Comparison of ENCODE assay signal across 8 mouse cellular contexts in genomic region chr4:135872015-135872414, GRCm38 (mm10). TPM values are rescaled to one million over a fixed set of nuclear protein-coding genes. Genes with fewer than 3 reads are reported as not detected.
DNase-seq lines count a peak whose midpoint lies in the region; ATAC-seq and TF ChIP-seq lines count a peak whose summit lies in the region.
"Had no signal": no experiment of that assay in that cellular context is flagged by ENCODE, and none has a peak within 500 bp of the region (broad histone marks: within the 10 kb centered on the region; RNA-seq: fewer than 3 reads in every experiment).

No protein-coding gene starts in this region.

- peaks cover 59% of the 10 kb centered on the region for H3K4me1 ChIP-seq in megakaryocyte, embryonic 14.5 days
- peaks cover 63% of the 10 kb centered on the region for H3K4me1 ChIP-seq in forebrain, embryonic 13.5 days
- peaks cover 47% of the 10 kb centered on the region for H3K4me1 ChIP-seq in liver, embryonic 11.5 days (replicated peaks; ENCODE audit: control insufficient read depth, insufficient read depth, low read length)
- H3K4me1 ChIP-seq in stomach, postnatal 0 days (replicated peaks; ENCODE audit: control insufficient read depth, insufficient read depth): peaks cover 18% of the 10 kb centered on the region; the same call in 1 of the 2 replicates
- peaks cover 23% of the 10 kb centered on the region for H3K4me1 ChIP-seq in thymus, adult 2 months (replicated peaks; ENCODE audit: control insufficient read depth, insufficient read depth, low read length)

- DNase-seq in liver, embryonic 11.5 days (ENCODE audit: low spot score): no peak
- DNase-seq in stomach, postnatal 0 days (ENCODE audit: low spot score): no peak
- no peak for DNase-seq in thymus, adult 2 months
- no peak for DNase-seq in cerebellum, adult 11 months
- DNase-seq: lung, adult 2 months had no signal

- H3K4me3 ChIP-seq in megakaryocyte, embryonic 14.5 days (replicated peaks): peak overlapping the region; percentile 96
- peak overlapping the region; percentile 79 for H3K4me3 ChIP-seq in forebrain, embryonic 13.5 days
- H3K4me3 ChIP-seq in liver, embryonic 11.5 days (ENCODE audit: low read depth, low read length): peak overlapping the region; percentile 83
- peak overlapping the region; percentile 83 for H3K4me3 ChIP-seq in stomach, postnatal 0 days (ENCODE audit: low read depth, low read length)
- H3K4me3 ChIP-seq in thymus, adult 2 months (ENCODE audit: control insufficient read depth, insufficient read depth, low read length): no peak overlapping the region

- H3K27ac ChIP-seq in forebrain, embryonic 13.5 days: no peak overlapping the region
- peak overlapping the region; percentile 95; the same call in 1 of the 2 replicates for H3K27ac ChIP-seq in liver, embryonic 11.5 days (ENCODE audit: low read depth, low read length)
- no peak overlapping the region for H3K27ac ChIP-seq in stomach, postnatal 0 days (replicated peaks)
- no peak overlapping the region for H3K27ac ChIP-seq in thymus, adult 2 months (ENCODE audit: control insufficient read depth, insufficient read depth, low read length)

- no peak for TF ChIP-seq POLR2A in thymus, adult 2 months (IDR thresholded peaks at IDR 0.05; ENCODE audit: control insufficient read depth, extremely low read depth, insufficient read depth, low read length, poor library complexity)

- TF ChIP-seq CTCF in stomach, postnatal 0 days (IDR thresholded peaks at IDR 0.05; ENCODE audit: low read depth): no peak
- no peak for TF ChIP-seq CTCF in thymus, adult 2 months (IDR thresholded peaks at IDR 0.05; ENCODE audit: borderline replicate concordance, control insufficient read depth, extremely low read depth, insufficient read depth, low read length, poor library complexity)

- no peak for ATAC-seq in megakaryocyte, adult 5-6 weeks (ENCODE audit: poor library complexity, severe bottlenecking)
- ATAC-seq in forebrain, embryonic 13.5 days: no peak
- ATAC-seq in liver, embryonic 11.5 days (replicated peaks; ENCODE audit: low FRiP score): no peak
- no peak for ATAC-seq in stomach, postnatal 0 days (ENCODE audit: low FRiP score, low TSS enrichment)

- WGBS in forebrain, embryonic 13.5 days: 55% methylated on average over 3 of the region's 3 CpGs
- 43% methylated on average over 3 of the region's 3 CpGs for WGBS in liver, embryonic 11.5 days
- WGBS in stomach, postnatal 0 days: 17% methylated on average over 3 of the region's 3 CpGs
- 53% methylated on average over 3 of the region's 3 CpGs for WGBS in thymus, adult 2 months

- no peaks in the 10 kb centered on the region for H3K27me3 ChIP-seq in megakaryocyte, embryonic 14.5 days (replicated peaks)
- H3K27me3 ChIP-seq in forebrain, embryonic 13.5 days: no peaks in the 10 kb centered on the region
- no peaks in the 10 kb centered on the region for H3K27me3 ChIP-seq in liver, embryonic 11.5 days (replicated peaks; ENCODE audit: control insufficient read depth, insufficient read depth, low read length)
- no peaks in the 10 kb centered on the region for H3K27me3 ChIP-seq in stomach, postnatal 0 days (ENCODE audit: control insufficient read depth, insufficient read depth, low read length)
- no peaks in the 10 kb centered on the region for H3K27me3 ChIP-seq in thymus, adult 2 months (ENCODE audit: control insufficient read depth, insufficient read depth, low read length)

- peak overlapping the region; percentile 95 for H3K9ac ChIP-seq in forebrain, embryonic 13.5 days
- peak overlapping the region; percentile 87 for H3K9ac ChIP-seq in liver, embryonic 11.5 days (ENCODE audit: low read depth, low read length)
- H3K9ac ChIP-seq in stomach, postnatal 0 days (ENCODE audit: low read length): peak overlapping the region; percentile 90; the same call in 1 of the 2 replicates

- H3K4me2 ChIP-seq in forebrain, embryonic 13.5 days: peak overlapping the region; percentile 84
- peak overlapping the region; percentile 89 for H3K4me2 ChIP-seq in liver, embryonic 11.5 days
- H3K4me2 ChIP-seq in stomach, postnatal 0 days (replicated peaks; ENCODE audit: low read depth): peak overlapping the region; percentile 70

- H3K9me3 ChIP-seq in megakaryocyte, embryonic 14.5 days: no peaks in the 10 kb centered on the region
- H3K9me3 ChIP-seq in forebrain, embryonic 13.5 days (replicated peaks): no peaks in the 10 kb centered on the region
- H3K9me3 ChIP-seq in liver, embryonic 11.5 days (ENCODE audit: control insufficient read depth, low read length): no peaks in the 10 kb centered on the region
- no peaks in the 10 kb centered on the region for H3K9me3 ChIP-seq in stomach, postnatal 0 days (ENCODE audit: control insufficient read depth, low read length)

- TF ChIP-seq EP300 in stomach, postnatal 0 days (optimal IDR thresholded peaks at IDR 0.05): no peak

- H3K36me3 ChIP-seq in megakaryocyte, embryonic 14.5 days (replicated peaks; ENCODE audit: low read length): peaks cover 36% of the 10 kb centered on the region
- H3K36me3 ChIP-seq in forebrain, embryonic 13.5 days (ENCODE audit: poor library complexity, severe bottlenecking): peaks cover 28% of the 10 kb centered on the region
- peaks cover 11% of the 10 kb centered on the region for H3K36me3 ChIP-seq in liver, embryonic 11.5 days (ENCODE audit: control insufficient read depth, insufficient read depth, low read length)
- H3K36me3 ChIP-seq in stomach, postnatal 0 days (ENCODE audit: control insufficient read depth, insufficient read depth, low read length): no peaks in the 10 kb centered on the region
- peaks cover 32% of the 10 kb centered on the region for H3K36me3 ChIP-seq in thymus, adult 2 months (ENCODE audit: control insufficient read depth, insufficient read depth, low read length)

RNA-seq across cellular contexts. Expression of gene Pnrc2, which starts 1.6 kb away (rescaled TPM):
- polyA plus RNA-seq in megakaryocyte, embryonic 14.5 days (2012; ENCODE audit: insufficient read depth, low replicate concordance): 6.2 TPM in 1 of 2 replicates, not detected in the other
- total RNA-seq in megakaryocyte, adult 5-6 weeks (2015): 248 and 273 TPM in 2 replicates
- 249 and 251 TPM in 2 replicates for total RNA-seq in megakaryocyte, adult 5-6 weeks (2017)
- polyA plus RNA-seq in forebrain, embryonic 13.5 days (2015; fragmentation: Nextera tagmentation; extraction: Ambion mirVana): 180 and 185 TPM in 2 replicates
- polyA plus RNA-seq in liver, embryonic 11.5 days (2014; fragmentation: Nextera tagmentation; extraction: Ambion mirVana): 133 and 147 TPM in 2 replicates
- polyA plus RNA-seq in stomach, postnatal 0 days (2015; fragmentation: Nextera tagmentation; extraction: Ambion mirVana): 101 TPM in 2 replicates
- polyA plus RNA-seq in thymus, adult 2 months (2012; rRNA removed): 26.7 and 28.6 TPM in 2 replicates

RNA-seq across cellular contexts. Expression of gene Srsf10, which starts 16.5 kb away (rescaled TPM):
- 81.0 and 110 TPM in 2 replicates for polyA plus RNA-seq in megakaryocyte, embryonic 14.5 days (2012; ENCODE audit: insufficient read depth, low replicate concordance)
- 104 and 125 TPM in 2 replicates for total RNA-seq in megakaryocyte, adult 5-6 weeks (2015)
- 130 and 147 TPM in 2 replicates for total RNA-seq in megakaryocyte, adult 5-6 weeks (2017)
- polyA plus RNA-seq in forebrain, embryonic 13.5 days (2015; fragmentation: Nextera tagmentation; extraction: Ambion mirVana): 341 and 352 TPM in 2 replicates
- polyA plus RNA-seq in liver, embryonic 11.5 days (2014; fragmentation: Nextera tagmentation; extraction: Ambion mirVana): 233 and 249 TPM in 2 replicates
- 83.7 and 88.1 TPM in 2 replicates for polyA plus RNA-seq in stomach, postnatal 0 days (2015; fragmentation: Nextera tagmentation; extraction: Ambion mirVana)
- 194 and 220 TPM in 2 replicates for polyA plus RNA-seq in thymus, adult 2 months (2012; rRNA removed)

RNA-seq across cellular contexts. Expression of gene Cnr2, which starts 23.2 kb away (rescaled TPM):
- polyA plus RNA-seq in megakaryocyte, embryonic 14.5 days (2012; ENCODE audit: insufficient read depth, low replicate concordance): 1.3 and 4.9 TPM in 2 replicates
- 15.2 and 16.9 TPM in 2 replicates for total RNA-seq in megakaryocyte, adult 5-6 weeks (2015)
- 18.8 and 20.7 TPM in 2 replicates for total RNA-seq in megakaryocyte, adult 5-6 weeks (2017)
- polyA plus RNA-seq in forebrain, embryonic 13.5 days (2015; fragmentation: Nextera tagmentation; extraction: Ambion mirVana): 0.13 and 0.21 TPM in 2 replicates
- polyA plus RNA-seq in liver, embryonic 11.5 days (2014; fragmentation: Nextera tagmentation; extraction: Ambion mirVana): 6.3 and 7.1 TPM in 2 replicates
- 0.10 and 0.11 TPM in 2 replicates for polyA plus RNA-seq in stomach, postnatal 0 days (2015; fragmentation: Nextera tagmentation; extraction: Ambion mirVana)
- 9.3 and 9.5 TPM in 2 replicates for polyA plus RNA-seq in thymus, adult 2 months (2012; rRNA removed)

RNA-seq across cellular contexts. Expression of gene Fuca1, which starts 48.5 kb away (rescaled TPM):
- 19.9 and 22.2 TPM in 2 replicates for polyA plus RNA-seq in megakaryocyte, embryonic 14.5 days (2012; ENCODE audit: insufficient read depth, low replicate concordance)
- 72.1 and 86.7 TPM in 2 replicates for total RNA-seq in megakaryocyte, adult 5-6 weeks (2015)
- total RNA-seq in megakaryocyte, adult 5-6 weeks (2017): 143 and 189 TPM in 2 replicates
- polyA plus RNA-seq in forebrain, embryonic 13.5 days (2015; fragmentation: Nextera tagmentation; extraction: Ambion mirVana): 41.7 and 56.6 TPM in 2 replicates
- polyA plus RNA-seq in liver, embryonic 11.5 days (2014; fragmentation: Nextera tagmentation; extraction: Ambion mirVana): 39.6 and 47.7 TPM in 2 replicates
- polyA plus RNA-seq in stomach, postnatal 0 days (2015; fragmentation: Nextera tagmentation; extraction: Ambion mirVana): 171 and 179 TPM in 2 replicates
- 37.5 and 43.5 TPM in 2 replicates for polyA plus RNA-seq in thymus, adult 2 months (2012; rRNA removed)
